Mouse (Mus musculus): ENCODE results near the gene Grxcr1.

Gene Grxcr1

DNA sequence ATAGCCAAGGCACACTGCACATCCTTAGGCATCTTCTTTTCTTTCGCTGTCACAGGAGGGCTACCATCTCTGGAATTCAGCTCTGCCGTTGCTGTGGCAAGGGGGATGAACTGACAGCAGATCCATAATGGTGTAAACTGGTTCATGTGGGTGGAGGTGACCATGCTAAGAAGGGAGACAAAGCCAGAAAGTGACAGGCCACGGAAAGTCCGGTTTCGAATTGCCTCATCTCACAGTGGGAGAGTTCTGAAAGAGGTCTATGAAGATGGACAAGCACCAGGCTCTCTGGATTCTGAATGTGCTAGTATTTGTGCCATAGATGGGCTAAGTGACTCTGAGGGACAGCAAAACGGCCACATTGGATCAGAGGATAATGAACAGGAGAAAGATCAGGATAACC lies at the start of gene Grxcr1:
Gene Grxcr1, plus strand, starts transcription at position 92 of the 400 bp plus-strand sequence.
- DNase-seq: no peak

DNA sequence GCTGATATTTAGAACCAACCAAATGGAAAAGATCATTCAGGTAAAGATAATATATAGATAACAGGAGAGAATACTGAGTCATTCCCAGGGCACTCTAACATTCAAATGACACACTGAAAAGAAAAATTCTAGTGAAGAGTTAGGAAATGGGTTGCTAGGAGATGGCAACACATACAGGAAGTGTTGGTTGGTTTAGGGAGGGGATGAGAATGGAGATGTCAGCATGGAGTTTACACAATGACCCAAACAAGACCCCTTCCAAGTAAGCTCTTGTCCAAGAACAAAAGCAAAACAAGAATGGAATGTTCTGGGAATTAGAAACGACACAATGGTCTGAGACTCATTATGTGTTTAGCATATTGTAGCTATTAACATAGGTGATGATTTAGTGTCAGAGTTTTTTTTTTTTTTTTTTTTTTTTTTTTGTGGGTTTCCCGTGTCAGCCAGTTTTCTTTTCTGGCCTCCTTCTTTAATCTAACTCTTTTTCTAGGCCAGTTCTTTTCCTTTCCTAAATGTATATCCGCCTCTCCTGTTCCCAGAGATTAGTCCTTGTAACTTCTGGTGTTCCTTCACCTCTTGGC lies 49.6 kb upstream of the Grxcr1 start:
- no peak for DNase-seq

DNA sequence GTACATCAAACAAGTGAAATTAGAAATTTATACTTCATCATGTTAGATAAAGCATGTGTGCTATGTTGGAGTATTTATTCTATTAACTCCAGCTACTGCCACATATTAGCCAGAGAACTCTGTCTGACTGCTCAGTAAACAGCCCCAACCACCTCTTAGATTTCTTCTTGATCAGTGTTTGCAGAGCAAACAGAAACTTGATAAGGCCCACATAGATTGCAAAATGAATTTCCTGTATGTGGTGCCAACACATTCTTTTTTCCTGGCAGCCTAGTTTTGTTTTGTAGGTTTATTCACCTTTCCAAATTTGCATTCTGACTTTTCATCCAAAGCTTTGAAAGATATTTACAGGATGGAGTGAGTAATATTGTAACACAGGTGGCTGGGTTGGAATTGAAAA lies 41.2 kb upstream of the Grxcr1 start:
- DNase-seq: no peak

DNA sequence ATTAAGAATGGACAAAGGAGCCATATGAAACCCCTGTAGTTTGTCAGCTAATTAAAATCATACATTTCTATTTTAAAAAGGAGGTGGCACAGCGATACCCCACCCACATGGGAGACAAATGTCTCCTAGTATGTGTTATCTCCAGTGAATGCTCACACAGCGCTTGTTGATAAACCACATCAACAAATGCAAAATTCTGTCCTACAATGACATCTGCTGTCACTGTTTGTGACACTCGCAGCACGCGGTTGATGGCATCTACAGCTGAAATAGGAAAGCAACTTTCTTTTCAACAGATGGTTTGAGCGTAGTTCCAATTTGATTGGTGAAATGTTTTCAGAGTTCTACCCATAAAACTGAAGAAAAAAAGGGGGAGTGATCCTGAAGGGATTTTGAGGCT lies 29.0 kb upstream of the Grxcr1 start:
- DNase-seq: no peak

DNA sequence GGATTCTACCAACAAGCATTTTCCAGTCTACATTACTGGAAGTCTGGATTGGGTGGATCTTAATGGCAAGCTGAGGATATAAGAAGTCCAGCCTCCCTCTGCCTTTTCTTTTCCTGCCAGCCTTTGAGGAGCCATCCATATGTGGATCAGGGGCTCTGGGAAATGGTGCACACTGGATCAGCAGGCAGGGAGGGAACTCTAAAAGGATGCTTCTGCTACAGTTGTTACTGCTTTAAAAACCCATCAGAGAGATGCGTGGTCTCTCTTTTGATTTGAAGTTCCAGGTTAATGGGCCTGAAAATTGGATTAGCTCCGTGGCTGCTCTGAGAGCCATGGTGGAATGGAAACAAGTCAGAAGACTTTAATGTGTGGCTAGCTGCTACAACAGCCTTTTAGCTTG lies 27.7 kb upstream of the Grxcr1 start:
- no peak for DNase-seq

DNA sequence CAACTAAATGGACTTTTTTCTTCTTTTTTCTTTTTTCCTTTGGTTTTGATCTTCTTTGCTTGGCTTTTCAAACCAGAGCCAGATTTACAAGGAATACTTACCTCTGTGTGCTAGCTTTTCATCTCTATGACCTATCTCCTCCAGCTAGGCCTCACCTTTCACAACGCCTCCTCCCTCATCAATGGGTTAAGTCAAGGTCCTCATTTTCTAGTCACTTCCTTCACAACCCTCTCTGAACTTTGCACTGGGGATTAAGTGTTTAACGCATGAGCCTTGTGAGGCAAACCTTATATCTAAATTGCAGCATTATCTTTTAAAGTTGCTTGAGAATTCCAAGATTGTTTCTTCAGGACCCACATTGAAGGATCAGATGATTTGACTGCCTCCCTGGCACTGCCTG lies 27.2 kb upstream of the Grxcr1 start:
- no peak for DNase-seq

DNA sequence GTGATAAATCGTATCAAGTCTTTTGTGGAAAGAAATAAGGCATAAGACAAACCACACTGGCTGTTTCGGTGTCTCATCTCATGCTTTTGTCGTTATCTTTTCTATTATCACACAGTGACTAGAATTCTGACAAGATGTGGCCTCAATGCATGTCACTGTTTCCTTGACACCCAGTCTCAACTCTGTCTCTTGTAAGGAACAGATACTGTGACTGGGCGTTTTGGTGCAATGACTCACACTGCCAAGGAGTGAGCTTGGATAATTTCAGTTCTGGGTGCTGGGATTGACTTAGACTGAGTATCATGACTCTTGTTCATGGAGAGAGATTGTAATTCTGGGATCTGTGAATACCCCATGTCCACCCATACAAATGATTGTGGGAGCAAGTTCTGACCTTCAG lies 24.6 kb upstream of the Grxcr1 start:
- no peak for DNase-seq

DNA sequence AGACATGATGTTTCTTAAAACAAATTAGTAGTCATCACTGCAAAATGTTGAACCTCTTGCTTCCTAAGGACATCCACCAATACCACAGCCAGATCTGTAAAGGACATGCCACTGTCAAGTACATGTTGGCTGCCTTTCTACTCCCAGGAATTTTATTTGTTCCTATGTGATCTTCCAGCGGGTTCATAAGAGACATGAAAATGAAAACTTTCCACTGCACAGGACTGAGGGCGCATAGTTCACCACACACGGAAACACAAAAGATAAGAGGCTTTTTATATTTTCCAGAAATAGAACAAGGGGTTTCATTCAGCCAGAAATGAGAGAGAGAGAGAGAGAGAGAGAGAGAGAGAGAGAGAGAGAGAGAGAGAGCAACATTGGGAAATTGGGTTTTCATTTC lies 20.1 kb upstream of the Grxcr1 start:
- DNase-seq: no peak

DNA sequence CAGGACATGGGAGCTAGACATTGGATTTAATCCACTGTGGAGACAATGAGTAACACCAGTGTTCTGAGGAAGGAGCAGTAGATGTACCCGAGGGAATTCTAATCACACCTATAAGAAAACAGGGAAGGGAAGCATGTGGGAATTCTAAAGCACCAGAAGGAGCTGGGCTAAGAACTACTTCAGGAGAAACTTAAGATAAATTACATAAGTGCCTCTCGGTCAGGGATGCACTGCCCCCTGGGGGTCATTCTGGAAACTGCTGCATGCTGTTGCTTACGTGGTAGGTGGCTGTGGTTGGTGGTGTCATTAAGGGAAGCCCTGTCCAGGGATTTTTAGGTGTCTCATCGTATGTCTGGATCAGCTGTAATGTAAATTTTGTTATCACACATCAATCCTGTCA lies 19.0 kb upstream of the Grxcr1 start:
- peak; percentile 76 for DNase-seq

DNA sequence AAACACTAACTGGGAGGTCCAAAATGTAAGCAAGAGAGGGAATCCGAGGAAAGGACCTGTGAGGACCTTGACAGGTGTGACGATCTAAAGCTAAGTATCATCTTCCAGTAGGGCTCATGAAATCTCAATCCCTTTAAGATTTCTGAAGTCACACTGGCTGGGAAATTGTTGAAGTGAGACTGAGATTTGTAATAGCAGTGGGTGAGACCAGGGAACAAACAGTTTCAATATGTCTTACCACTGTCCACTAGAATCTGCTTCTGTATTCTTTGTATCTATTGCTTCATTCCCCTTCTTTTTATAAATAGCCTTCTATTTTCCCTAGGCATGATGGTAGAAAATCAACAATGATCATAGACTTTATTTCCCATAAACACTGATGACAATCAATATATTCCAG lies 10.8 kb upstream of the Grxcr1 start:
- DNase-seq: no peak

DNA sequence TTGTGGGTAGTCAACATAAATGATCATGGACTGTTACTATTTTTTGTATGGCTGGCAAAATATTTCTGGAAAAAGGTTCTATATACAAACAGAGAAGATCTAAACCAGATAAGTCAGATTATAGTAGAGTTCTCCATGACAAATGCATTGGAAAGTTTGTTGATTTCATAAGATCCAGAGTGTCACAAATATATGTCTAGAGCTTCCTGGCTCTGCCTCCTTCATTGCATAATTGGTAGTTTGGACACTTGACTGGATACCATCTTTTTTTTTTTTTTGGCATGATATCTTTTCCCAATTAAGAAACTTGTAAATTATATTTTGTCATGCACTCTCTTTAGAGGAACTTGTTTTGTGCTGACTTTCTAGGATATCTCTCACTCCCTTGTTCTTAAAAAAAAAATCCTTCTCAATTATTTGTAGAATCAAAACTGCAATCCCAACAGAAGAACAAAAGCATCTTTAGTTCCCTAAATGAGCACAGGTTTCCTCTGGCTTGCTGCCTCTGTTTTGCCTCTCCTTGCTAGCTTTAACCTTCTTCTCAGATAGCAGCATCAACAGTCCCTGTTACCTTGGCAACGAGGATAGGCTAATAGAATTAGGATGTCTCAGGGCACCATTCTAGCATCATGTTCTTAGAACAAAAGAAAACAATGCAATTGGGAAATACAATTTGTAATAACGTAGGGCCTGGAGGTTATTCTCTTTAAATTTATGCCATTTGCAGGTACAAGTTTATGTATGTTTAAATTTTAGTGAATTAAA lies 4.8 kb upstream of the Grxcr1 start:
- DNase-seq: no peak

DNA sequence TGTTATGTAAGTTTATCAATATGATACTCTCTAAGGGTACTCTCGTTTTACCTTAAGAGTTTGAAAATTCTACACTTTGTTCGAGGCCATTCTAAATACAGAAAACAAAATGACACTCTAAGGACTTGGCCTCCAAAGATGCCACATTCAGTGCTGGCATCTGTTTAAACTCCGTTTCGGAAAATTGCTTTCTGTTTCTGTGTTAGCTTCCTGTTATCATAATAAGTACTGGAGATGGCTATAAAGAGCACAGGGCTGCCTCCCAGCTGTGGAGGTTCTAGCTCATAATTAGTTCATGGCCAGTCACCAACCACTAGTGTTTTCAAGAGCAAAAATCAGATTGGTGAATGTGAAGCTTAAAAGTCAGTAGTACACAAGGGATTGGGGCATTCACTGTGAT lies 4.2 kb upstream of the Grxcr1 start:
- DNase-seq: no peak

DNA sequence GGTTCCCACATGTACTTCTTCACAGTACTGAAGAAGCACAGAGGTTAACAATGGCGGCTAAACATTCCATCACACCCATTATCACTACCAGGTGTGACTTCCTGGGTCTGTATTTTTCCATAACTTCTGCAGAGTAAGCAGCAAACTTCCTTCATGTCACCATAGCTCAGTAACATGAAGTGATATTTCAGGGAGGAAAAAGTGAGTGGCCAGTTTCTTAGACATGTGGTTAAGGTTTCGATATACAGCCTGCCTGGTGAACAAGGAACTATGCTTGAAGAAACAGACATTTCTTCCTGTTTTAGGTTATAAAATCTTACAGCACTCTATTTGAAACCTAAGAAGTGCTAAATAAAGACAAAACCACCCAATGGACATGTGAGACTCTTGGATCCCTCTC lies 1.7 kb downstream of the Grxcr1 start:
- no peak for DNase-seq

DNA sequence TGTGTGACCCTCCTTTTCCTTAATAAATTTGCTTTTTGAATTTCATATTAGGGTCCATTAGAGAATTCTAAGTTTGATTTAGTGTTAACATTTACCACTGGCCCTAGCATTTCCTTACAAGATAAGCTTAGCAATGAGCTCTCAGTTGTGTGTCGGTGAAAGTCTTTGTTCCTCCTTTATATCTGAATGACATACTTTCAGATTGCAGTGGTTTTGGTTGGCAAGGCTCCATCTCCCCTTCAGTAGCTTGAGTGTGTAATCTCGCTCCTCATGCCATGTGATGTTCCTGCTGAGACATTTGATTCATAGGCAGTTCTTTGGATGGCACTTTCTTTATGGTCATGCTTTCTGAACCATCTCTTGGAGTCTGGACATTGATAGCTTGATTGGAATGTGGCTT lies 7.4 kb downstream of the Grxcr1 start:
- DNase-seq: no peak

DNA sequence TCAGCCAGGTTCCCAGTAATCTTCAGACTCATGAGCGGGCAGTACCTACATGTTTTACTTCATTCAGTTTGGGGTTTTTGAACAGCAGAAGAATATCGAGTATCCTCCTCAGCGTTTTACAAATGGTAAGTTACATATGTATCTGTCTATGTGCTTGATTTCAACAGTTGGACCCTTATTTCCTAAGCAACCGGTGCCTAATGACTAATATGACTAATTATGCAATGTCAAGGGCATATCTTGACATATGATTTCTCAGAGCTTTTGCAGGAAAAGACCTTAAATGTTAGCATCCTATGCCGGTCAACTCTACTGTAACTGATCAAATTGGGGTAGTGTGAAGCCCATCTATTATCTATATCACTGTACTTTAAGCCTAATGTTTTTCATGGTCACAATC lies 11.7 kb downstream of the Grxcr1 start:
- no peak for DNase-seq

DNA sequence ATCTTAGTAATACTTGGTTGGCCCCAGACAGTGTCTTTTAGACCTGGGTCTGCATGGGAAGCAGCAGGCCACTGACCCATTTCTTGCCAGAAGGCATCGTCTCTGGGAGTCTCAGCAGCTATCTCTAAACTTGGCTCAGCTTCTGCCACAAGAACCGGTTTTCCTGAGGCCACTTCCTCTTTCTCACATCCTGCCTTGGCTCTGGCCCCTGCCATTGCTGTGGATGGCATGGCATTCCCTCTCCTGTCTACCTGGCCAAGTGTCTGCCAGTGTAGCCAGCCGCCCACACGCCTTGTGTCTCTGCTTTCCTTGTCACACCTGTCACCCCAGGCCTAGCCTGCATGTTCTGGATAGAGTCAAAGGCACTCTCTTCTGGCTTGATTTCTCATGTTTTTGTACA lies 17.1 kb downstream of the Grxcr1 start:
- peak; percentile 9 for DNase-seq

DNA sequence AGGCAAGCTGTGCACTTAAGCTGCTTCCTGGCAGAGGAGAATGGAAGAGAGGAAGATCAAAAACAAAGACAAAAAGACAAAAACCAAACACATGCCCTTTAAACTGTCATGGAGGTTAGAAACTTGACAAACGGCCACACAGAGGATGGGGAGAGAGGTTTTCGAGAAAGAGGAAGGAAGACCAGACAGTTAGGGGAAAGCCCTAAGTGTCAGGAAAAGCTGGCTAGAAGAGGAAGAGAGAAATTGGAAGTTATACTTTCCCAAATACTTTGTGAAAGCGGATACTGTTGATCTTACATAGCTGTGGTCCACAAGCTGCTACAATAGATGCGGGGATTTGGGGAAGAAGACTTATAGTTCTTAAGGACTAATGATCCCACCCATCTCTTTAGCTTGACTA lies 17.9 kb downstream of the Grxcr1 start:
- DNase-seq: no peak

DNA sequence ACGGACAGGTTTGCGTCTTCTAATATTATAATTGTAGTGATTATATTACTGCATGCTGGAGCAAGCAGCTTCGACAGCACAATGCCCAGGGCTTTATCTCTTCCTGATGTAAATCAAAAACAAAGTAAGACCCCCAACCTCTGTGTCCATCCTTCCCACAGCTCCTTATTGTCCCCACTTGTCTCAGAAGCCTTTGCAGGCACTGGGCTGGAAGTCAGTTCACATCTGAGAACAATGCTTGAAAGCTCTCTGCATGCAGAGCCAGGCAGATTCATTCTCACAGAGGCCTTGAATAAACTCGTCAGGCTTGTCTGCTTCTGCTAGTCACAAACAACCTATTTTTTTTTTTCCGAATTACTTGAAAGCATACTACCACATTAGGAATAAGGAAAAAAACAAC lies 19.5 kb downstream of the Grxcr1 start:
- no peak for DNase-seq

DNA sequence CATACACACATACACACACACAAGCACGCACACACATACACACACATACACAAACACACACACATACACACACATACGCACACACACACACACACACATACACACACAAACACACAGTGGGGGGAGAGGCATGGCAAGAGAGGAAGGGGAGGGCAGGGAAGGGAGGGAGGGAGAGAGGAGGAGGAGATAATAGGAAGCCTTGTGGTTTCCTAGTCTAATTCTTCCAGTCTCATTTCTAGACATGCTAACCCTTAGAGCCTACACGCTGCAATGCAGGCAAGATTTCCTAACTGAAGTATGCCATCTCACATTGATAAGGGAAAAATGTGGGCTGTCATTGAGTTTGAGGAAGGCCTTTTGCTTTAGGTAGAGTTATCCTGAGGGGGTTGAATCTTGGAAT lies 25.9 kb downstream of the Grxcr1 start:
- no peak for DNase-seq

DNA sequence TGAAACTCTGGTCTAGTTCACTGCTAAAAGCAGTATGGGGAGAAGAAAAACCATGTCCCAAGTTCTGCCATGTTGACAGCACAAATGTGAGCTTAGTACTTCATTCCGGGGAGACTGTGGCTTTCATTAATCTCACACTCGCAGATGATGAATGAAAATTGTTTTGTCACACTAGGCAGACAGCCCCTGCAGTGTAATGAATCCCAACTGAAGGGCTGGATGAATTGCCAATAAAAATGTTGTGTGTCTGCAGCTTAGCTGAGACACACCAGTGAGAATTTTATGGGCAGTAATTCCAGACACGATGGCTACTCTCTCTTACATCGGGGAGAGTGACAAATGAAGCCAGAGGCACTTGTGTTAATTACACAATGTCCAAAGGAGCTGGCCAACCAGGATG lies 37.1 kb downstream of the Grxcr1 start:
- DNase-seq: no peak

DNA sequence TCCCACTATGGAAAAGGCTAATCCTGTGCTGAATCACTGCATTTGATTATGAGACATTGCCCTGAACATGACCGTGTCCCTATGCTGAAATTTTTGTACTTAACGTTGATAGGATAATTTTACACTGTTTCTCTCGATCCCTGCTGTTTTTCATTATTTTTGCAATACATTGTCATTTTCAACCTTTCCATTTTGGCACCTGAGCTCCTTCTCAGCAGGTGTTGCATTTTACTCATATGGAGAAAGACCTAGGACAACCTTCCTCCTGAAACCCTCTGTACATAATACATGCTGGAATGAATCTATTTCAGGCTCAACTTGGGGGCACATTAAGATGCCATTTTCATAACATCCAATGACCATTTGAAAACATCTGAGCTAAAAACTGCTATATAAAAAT lies 38.7 kb downstream of the Grxcr1 start:
- DNase-seq: no peak

DNA sequence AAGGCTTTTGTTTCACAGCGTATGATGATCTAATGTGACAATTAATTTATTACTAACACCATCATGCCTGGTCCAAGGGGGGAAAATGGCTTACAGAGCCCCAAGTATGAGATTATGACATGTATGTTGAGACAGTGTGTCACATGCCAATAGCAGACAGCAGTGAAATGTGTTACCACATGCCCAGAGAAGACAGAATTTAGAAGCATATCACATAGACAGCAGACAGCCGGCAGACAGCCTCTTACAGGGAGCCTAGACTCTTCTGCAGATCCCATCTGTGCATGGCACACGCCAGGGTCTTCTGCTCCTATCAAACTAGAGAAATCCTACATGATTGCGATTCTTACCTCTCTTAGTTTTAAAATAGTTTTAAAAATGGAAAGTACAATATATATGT lies 40.2 kb downstream of the Grxcr1 start:
- no peak for DNase-seq

DNA sequence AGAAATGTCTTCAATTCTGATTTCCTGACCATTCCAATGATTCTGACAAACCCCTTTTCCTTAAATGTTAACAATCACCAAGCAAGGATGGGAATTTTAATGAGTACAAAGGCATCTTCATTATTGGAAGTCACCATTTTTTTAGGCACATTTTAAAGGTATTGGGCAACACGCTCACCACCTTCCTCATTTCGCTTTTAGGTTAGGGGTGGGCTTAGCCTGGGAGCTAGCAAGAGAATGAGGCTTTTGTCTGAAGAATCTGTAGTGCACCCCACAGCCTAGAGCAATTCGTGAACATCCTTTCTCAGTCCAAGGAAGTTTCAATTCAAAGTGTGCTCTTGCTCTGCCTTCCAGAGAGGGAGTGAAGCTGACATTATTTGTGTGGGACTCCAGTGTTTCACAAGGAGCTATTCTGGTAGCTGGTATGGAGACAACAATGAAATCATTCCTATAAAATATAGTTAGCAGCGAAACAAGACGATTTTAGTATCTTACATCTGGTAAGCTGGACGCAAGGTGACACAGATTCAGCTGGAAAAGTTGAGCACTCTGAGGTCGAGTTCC lies 55.0 kb downstream of the Grxcr1 start:
- DNase-seq: no peak

DNA sequence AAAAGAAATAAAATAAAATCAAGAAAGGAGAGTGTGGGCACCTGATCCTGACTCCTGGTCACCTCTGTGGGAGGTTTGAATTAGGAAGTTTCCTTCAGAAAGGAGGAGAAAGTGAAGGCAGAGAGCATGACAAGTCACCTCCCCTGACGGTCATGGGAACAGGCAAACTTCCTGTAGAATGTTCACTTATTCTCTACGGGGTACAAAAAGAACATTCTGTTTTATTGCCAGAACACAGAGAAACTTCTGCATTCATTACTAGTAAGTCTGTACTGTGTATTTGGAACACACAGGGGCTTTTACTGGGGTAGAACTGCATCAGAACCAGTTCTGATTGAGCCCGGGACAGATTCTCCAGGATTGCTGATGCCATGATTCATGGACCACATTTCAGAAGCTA lies 55.5 kb downstream of the Grxcr1 start:
- DNase-seq: no peak

DNA sequence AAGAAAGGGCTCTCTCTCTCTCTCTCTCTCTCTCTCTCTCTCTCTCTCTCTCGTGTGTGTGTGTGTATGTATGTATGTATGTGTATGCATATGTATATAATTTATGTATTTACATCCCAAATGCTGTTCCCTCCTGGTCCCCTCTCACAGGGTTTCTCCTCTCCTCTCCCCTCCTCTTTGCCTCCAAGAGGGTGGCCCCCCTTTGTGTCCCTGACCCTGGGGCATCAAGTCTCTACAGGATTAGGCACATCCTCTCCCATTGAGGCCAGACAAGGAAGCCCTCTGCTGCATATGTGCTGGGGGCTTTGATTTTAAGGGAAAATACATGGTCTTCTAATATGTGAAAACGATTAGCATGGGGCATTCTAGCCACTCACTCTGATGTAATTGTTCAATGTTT lies 61.5 kb downstream of the Grxcr1 start:
- DNase-seq: no peak
